In the genomic region with DNA sequence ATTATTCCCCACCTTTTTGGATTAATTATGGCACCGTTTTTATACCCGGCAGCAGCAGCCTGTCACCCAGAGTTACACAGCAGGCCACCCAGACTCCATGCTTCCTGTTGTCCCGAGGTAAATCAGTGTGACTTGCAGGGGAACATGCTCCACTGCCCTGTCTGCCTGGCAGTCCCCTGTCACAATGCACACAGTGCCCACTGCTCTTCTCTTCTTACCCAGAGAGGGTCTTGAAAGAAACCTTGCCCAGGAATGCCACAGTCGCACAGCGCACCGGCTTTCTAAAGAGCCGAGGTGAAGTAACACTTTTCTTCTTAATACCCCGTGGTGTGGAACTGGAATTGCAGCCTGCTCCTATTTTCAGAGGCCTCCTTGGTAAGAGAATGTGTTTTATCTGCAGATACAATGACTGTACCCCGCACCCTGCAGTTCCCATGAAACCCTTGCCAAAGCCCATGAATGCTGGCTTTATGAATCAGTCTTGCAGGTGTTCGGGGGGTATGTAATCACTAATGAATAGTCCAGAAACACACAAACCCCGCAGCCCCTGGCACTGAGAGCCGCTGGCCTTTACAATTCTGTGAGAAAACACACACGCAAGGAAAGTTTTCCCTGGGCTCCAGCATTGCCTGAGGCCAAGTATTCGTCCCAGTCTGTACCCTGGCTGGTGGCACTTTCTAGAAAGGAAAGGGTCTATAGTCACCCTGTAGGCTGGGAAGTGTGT, we compare ENCODE assay signal across 11 mouse cellular contexts.
A peak's percentile ranks its signal among the peaks of the same experiment; 100 is the strongest.
DNase-seq lines count a peak whose midpoint lies in the region; ATAC-seq and TF ChIP-seq lines count a peak whose summit lies in the region.
"Had no signal": no experiment of that assay in that cellular context is flagged by ENCODE, and none has a peak within 500 bp of the region (broad histone marks: within the 10 kb centered on the region; RNA-seq: fewer than 3 reads in every experiment).

No protein-coding gene starts in this region.

- no peak for TF ChIP-seq EP300 in lung, postnatal 0 days (IDR thresholded peaks at IDR 0.05)

- TF ChIP-seq CTCF in brain, embryonic 14.5 days (IDR thresholded peaks at IDR 0.05; ENCODE audit: borderline replicate concordance, extremely low read depth, insufficient read depth, insufficient read length): peak; percentile 9; the same call in 1 of the 2 replicates
- TF ChIP-seq CTCF in lung, postnatal 0 days (IDR thresholded peaks at IDR 0.05): no peak

- H3K4me1 ChIP-seq in heart, embryonic 12.5 days (replicated peaks): peaks cover 7% of the 10 kb centered on the region
- no peaks in the 10 kb centered on the region for H3K4me1 ChIP-seq in heart, embryonic 11.5 days (ENCODE audit: control insufficient read depth, insufficient read depth, low read length)
- peaks cover 23% of the 10 kb centered on the region for H3K4me1 ChIP-seq in hindbrain, embryonic 10.5 days (replicated peaks)
- H3K4me1 ChIP-seq in midbrain, embryonic 14.5 days (ENCODE audit: control insufficient read depth, insufficient read depth, low read length): peaks cover 18% of the 10 kb centered on the region
- H3K4me1 ChIP-seq in lung, postnatal 0 days (ENCODE audit: insufficient read depth, low read depth, low read length): no peaks in the 10 kb centered on the region

- no peaks in the 10 kb centered on the region for H3K27me3 ChIP-seq in heart, embryonic 12.5 days (replicated peaks)
- no peaks in the 10 kb centered on the region for H3K27me3 ChIP-seq in heart, embryonic 11.5 days (ENCODE audit: control insufficient read depth, insufficient read depth, low read length)
- H3K27me3 ChIP-seq in hindbrain, embryonic 10.5 days (ENCODE audit: insufficient read depth, poor library complexity, severe bottlenecking): no peaks in the 10 kb centered on the region
- H3K27me3 ChIP-seq in midbrain, embryonic 14.5 days (ENCODE audit: control insufficient read depth, insufficient read depth, low read length): no peaks in the 10 kb centered on the region
- H3K27me3 ChIP-seq in lung, postnatal 0 days (replicated peaks; ENCODE audit: insufficient read depth, low read length): no peaks in the 10 kb centered on the region

- no peaks in the 10 kb centered on the region for H3K36me3 ChIP-seq in heart, embryonic 12.5 days
- no peaks in the 10 kb centered on the region for H3K36me3 ChIP-seq in heart, embryonic 11.5 days (ENCODE audit: control insufficient read depth, insufficient read depth, low read length)
- no peaks in the 10 kb centered on the region for H3K36me3 ChIP-seq in hindbrain, embryonic 10.5 days
- H3K36me3 ChIP-seq in midbrain, embryonic 14.5 days (ENCODE audit: control insufficient read depth, insufficient read depth, low read length): no peaks in the 10 kb centered on the region
- no peaks in the 10 kb centered on the region for H3K36me3 ChIP-seq in lung, postnatal 0 days (ENCODE audit: insufficient read depth, low read length)

- no peak overlapping the region for H3K4me2 ChIP-seq in heart, embryonic 12.5 days
- H3K4me2 ChIP-seq in heart, embryonic 11.5 days: no peak overlapping the region
- peak overlapping the region; percentile 25; the same call in 1 of the 2 replicates for H3K4me2 ChIP-seq in midbrain, embryonic 14.5 days (ENCODE audit: low read length)
- no peak overlapping the region for H3K4me2 ChIP-seq in lung, postnatal 0 days (replicated peaks; ENCODE audit: low read depth, low read length)

- ATAC-seq in heart, embryonic 12.5 days (ENCODE audit: insufficient number of reproducible peaks, low FRiP score): no peak
- ATAC-seq in heart, embryonic 11.5 days (replicated peaks; ENCODE audit: insufficient number of reproducible peaks, low FRiP score, low TSS enrichment): no peak
- ATAC-seq in midbrain, embryonic 14.5 days (ENCODE audit: low FRiP score, low TSS enrichment): peak; percentile 83
- ATAC-seq in lung, postnatal 0 days: no peak
- ATAC-seq: inflammation-experienced regulatory T-cells, adult 6 months had no signal

- WGBS in heart, embryonic 12.5 days: 62% methylated on average over 14 of the region's 14 CpGs
- 64% methylated on average over 14 of the region's 14 CpGs for WGBS in heart, embryonic 11.5 days (ENCODE audit: insufficient replicate concordance)
- WGBS in hindbrain, embryonic 10.5 days: 50% methylated on average over 14 of the region's 14 CpGs
- WGBS in midbrain, embryonic 14.5 days: 14% methylated on average over 14 of the region's 14 CpGs
- WGBS in lung, postnatal 0 days: 58% methylated on average over 14 of the region's 14 CpGs

- TF ChIP-seq POLR2A in brain, embryonic 14.5 days (IDR thresholded peaks at IDR 0.05; ENCODE audit: borderline replicate concordance, extremely low read depth, insufficient read depth, insufficient read length, poor library complexity, severe bottlenecking): no peak

- no peak overlapping the region for H3K27ac ChIP-seq in heart, embryonic 12.5 days (ENCODE audit: poor library complexity, severe bottlenecking)
- no peak overlapping the region for H3K27ac ChIP-seq in heart, embryonic 11.5 days (ENCODE audit: low read depth, low read length)
- peak overlapping the region; percentile 69 for H3K27ac ChIP-seq in hindbrain, embryonic 10.5 days
- H3K27ac ChIP-seq in midbrain, embryonic 14.5 days (replicated peaks; ENCODE audit: low read depth, low read length): peak overlapping the region; percentile 70
- H3K27ac ChIP-seq in lung, postnatal 0 days (ENCODE audit: low read length): no peak overlapping the region

- no peak overlapping the region for H3K4me3 ChIP-seq in heart, embryonic 12.5 days
- no peak overlapping the region for H3K4me3 ChIP-seq in heart, embryonic 11.5 days (ENCODE audit: low read depth, low read length)
- H3K4me3 ChIP-seq in hindbrain, embryonic 10.5 days: no peak overlapping the region
- no peak overlapping the region for H3K4me3 ChIP-seq in midbrain, embryonic 14.5 days (replicated peaks; ENCODE audit: low read depth, low read length)
- no peak overlapping the region for H3K4me3 ChIP-seq in lung, postnatal 0 days (ENCODE audit: low read depth, low read length)

- peak; percentile 98 for DNase-seq in brain, embryonic 14.5 days (ENCODE audit: low read depth)
- DNase-seq in hindbrain, embryonic 10.5 days (ENCODE audit: low spot score): no peak
- DNase-seq in midbrain, embryonic 14.5 days: peak; percentile 80
- no peak for DNase-seq in adrenal gland, adult (ENCODE audit: inconsistent age in 2 of 2, low spot score in 1 of 2)
- no peak for DNase-seq in cerebellum, adult 11-12 months
- DNase-seq in lung, postnatal 0 days (ENCODE audit: low spot score): no peak
- DNase-seq: cerebellum, adult 11 months; gastrocnemius, postnatal 10 days had no signal

- H3K9me3 ChIP-seq in heart, embryonic 12.5 days (replicated peaks): peaks cover 5% of the 10 kb centered on the region; the same call in 1 of the 2 replicates
- H3K9me3 ChIP-seq in heart, embryonic 11.5 days (replicated peaks; ENCODE audit: control insufficient read depth, low read length): 0 out of 2 replicates have a peak, but pooled peaks cover 3% of the 10 kb centered on the region
- no peaks in the 10 kb centered on the region for H3K9me3 ChIP-seq in hindbrain, embryonic 10.5 days
- H3K9me3 ChIP-seq in midbrain, embryonic 14.5 days (ENCODE audit: control insufficient read depth, low read length): no peaks in the 10 kb centered on the region
- no peaks in the 10 kb centered on the region for H3K9me3 ChIP-seq in lung, postnatal 0 days (ENCODE audit: low read length)

- H3K9ac ChIP-seq in heart, embryonic 12.5 days: 0 out of 2 replicates have a peak overlapping the region, but pooled peaks have one; percentile 32
- H3K9ac ChIP-seq in heart, embryonic 11.5 days (ENCODE audit: low read depth, low read length): no peak overlapping the region
- no peak overlapping the region; the same call in 1 of the 2 replicates for H3K9ac ChIP-seq in midbrain, embryonic 14.5 days (replicated peaks; ENCODE audit: low read length)
- H3K9ac ChIP-seq in lung, postnatal 0 days (replicated peaks; ENCODE audit: low read depth): no peak overlapping the region

Comparison
In these comparisons a context has a peak if more than half of its experiments do, and no peak if none do; other contexts are left out.
1. H3K27ac ChIP-seq: peak in hindbrain, embryonic 10.5 days (single experiment) and midbrain, embryonic 14.5 days (single experiment); none in heart, embryonic 12.5 days (single experiment), heart, embryonic 11.5 days (single experiment) and lung, postnatal 0 days (single experiment).
2. DNase-seq: peak in brain, embryonic 14.5 days (single experiment) and midbrain, embryonic 14.5 days (single experiment); none in hindbrain, embryonic 10.5 days (single experiment), adrenal gland, adult (0 of 2), cerebellum, adult 11-12 months (single experiment) and lung, postnatal 0 days (single experiment).